Mouse (Mus musculus): ENCODE measurements around the gene Srpk2. TPM values are rescaled to one million over a fixed set of nuclear protein-coding genes. Genes with fewer than 3 reads are reported as not detected.

The Srpk2 gene
- total and polyA plus RNA-seq, 3 experiments: 20.6 to 31.1 (median 23.3) TPM

DNA sequence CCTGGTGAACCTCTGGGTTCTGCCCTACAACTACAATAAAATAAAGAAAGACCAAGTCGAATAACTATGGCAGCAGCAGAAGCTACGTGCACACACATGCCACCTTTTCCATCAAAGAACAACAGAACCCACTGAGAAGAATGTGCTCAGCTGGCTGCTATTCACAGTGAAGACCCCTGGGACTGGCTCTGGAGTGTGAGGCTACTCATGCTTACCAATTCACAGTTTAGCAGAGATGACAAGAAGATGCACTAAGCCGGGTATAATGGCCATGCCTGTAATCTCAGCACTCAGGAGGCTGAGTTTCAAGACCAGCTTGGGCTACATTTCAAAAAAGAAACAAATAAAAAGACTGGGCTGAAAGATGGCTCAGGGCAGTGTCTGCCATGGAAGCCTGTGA lies 167.5 kb downstream of the Srpk2 start:
- Histone ChIP-seq H3K79me2 (replicated peaks; ENCODE audit: control insufficient read depth, extremely low read depth, insufficient read depth, poor library complexity, severe bottlenecking) (no peaks in the 10 kb centered on the region), H3K4me2 (ENCODE audit: insufficient read depth, low read depth, poor library complexity, severe bottlenecking) (no peak overlapping the region), H3K4me1 (ENCODE audit: control insufficient read depth in 1 of 2, insufficient read depth in 2 of 2) (peaks cover 1 to 15% of the 10 kb centered on the region in 2 experiments; a peak in 2 of 4 replicates), H3K9ac (ENCODE audit: insufficient read depth, low read depth) (no peak overlapping the region), H3K4me3 (replicated peaks in 1 of 3; ENCODE audit: low read depth in 2 of 3, low read length in 2 of 3, poor library complexity in 1 of 3) (no peak overlapping the region), H3K27ac (ENCODE audit: insufficient read depth, low read depth) (no peak overlapping the region), H3K27me3 (replicated peaks) (no peaks in the 10 kb centered on the region), H3K36me3 (replicated peaks in 1 of 2; ENCODE audit: control insufficient read depth in 1 of 2, insufficient read depth in 1 of 2, low read length in 1 of 2) (peaks cover 49 to 87% of the 10 kb centered on the region in 2 experiments), H3K9me3 (replicated peaks; ENCODE audit: low read length) (no peaks in the 10 kb centered on the region)
- in situ Hi-C loops (cut with MboI; ENCODE audit: low pct_ligation_motif_present, low pct_unique_long_range_greater_than_20kb, low sequenced_read_pairs): loop anchor here (10.0 kb wide), 2 partner anchors 138 to 198 kb away; no protein-coding TSS in a partner anchor
- TF ChIP-seq SMC3 (IDR thresholded peaks at IDR 0.05; ENCODE audit: low read depth, low read length) (no peak), NRF1 (IDR thresholded peaks at IDR 0.05; ENCODE audit: low read depth, low read length) (no peak), USF1 (IDR thresholded peaks at IDR 0.05; ENCODE audit: low read depth, low read length) (no peak), MAX (IDR thresholded peaks at IDR 0.05; ENCODE audit: low read length) (no peak), JUN (IDR thresholded peaks at IDR 0.05; ENCODE audit: insufficient read depth, low read depth, low read length) (no peak), EP300 (IDR thresholded peaks at IDR 0.05; ENCODE audit: low read length) (no peak), ZKSCAN1 (IDR thresholded peaks at IDR 0.05; ENCODE audit: borderline replicate concordance, low read depth, low read length) (no peak), ETS1 (conservative IDR thresholded peaks at IDR 0.05; ENCODE audit: low read depth, low read length) (no peak), IRF4 (IDR thresholded peaks at IDR 0.05; ENCODE audit: low read depth, low read length) (no peak), TCF12 (IDR thresholded peaks at IDR 0.05; ENCODE audit: low read depth, low read length) (no peak), CHD2 (IDR thresholded peaks at IDR 0.05; ENCODE audit: low read length) (no peak), MXI1 (IDR thresholded peaks at IDR 0.05; ENCODE audit: low read depth, low read length) (no peak), POLR2A (IDR thresholded peaks at IDR 0.05; ENCODE audit: low read depth, low read length) (no peak), RCOR1 (conservative IDR thresholded peaks at IDR 0.05; ENCODE audit: low read depth, low read length) (no peak), ZC3H11A (IDR thresholded peaks at IDR 0.05; ENCODE audit: low read depth, low read length) (no peak), MEF2A (IDR thresholded peaks at IDR 0.05; ENCODE audit: borderline replicate concordance, low read depth, low read length) (no peak)
- dilution Hi-C loops (cut with MboI; ENCODE audit: extremely low pct_ligation_motif_present, extremely low pct_unique_long_range_greater_than_20kb, low sequenced_read_pairs): no loop called here
- DNase-seq (ENCODE audit: extremely low read depth): no peak

- H3K27ac ChIP-seq (ENCODE audit: insufficient read depth, low read depth): no peak overlapping the region
- in situ Hi-C loops (cut with MboI; ENCODE audit: low pct_ligation_motif_present, low pct_unique_long_range_greater_than_20kb, low sequenced_read_pairs) (loop anchor here (10.0 kb wide), 2 partner anchors 140 to 200 kb away; no protein-coding TSS in a partner anchor), dilution Hi-C loops (cut with MboI; ENCODE audit: extremely low pct_ligation_motif_present, extremely low pct_unique_long_range_greater_than_20kb, low sequenced_read_pairs) (no loop called here)
- H3K9ac ChIP-seq (ENCODE audit: insufficient read depth, low read depth): no peak overlapping the region
- H3K79me2 ChIP-seq (replicated peaks; ENCODE audit: control insufficient read depth, extremely low read depth, insufficient read depth, poor library complexity, severe bottlenecking): no peaks in the 10 kb centered on the region
- H3K9me3 ChIP-seq (replicated peaks; ENCODE audit: low read length): no peaks in the 10 kb centered on the region
- no peak overlapping the region for H3K4me3 ChIP-seq (replicated peaks in 1 of 3; ENCODE audit: low read depth in 2 of 3, low read length in 2 of 3, poor library complexity in 1 of 3)
- no peak for DNase-seq (ENCODE audit: extremely low read depth)
- H3K4me1 ChIP-seq (ENCODE audit: control insufficient read depth in 1 of 2, insufficient read depth in 2 of 2): peaks cover 0 to 10% of the 10 kb centered on the region in 2 experiments; a peak in 2 of 4 replicates
- no peak overlapping the region for H3K4me2 ChIP-seq (ENCODE audit: insufficient read depth, low read depth, poor library complexity, severe bottlenecking)
- no peaks in the 10 kb centered on the region for H3K27me3 ChIP-seq (replicated peaks)
- TF ChIP-seq SIN3A (IDR thresholded peaks at IDR 0.05; ENCODE audit: low read length): no peak
- TF ChIP-seq POLR2AphosphoS2 (IDR thresholded peaks at IDR 0.05; ENCODE audit: low read depth, low read length): no peak
- TF ChIP-seq POLR2A (IDR thresholded peaks at IDR 0.05; ENCODE audit: low read depth, low read length): no peak
- no peak for TF ChIP-seq ZC3H11A (IDR thresholded peaks at IDR 0.05; ENCODE audit: low read depth, low read length)
- no peak for TF ChIP-seq ZNF384 (IDR thresholded peaks at IDR 0.05; ENCODE audit: low read depth, low read length)
- no peak for TF ChIP-seq NRF1 (IDR thresholded peaks at IDR 0.05; ENCODE audit: low read depth, low read length)
- no peak for TF ChIP-seq MAZ (IDR thresholded peaks at IDR 0.05; ENCODE audit: low read depth, low read length)
- no peak for TF ChIP-seq UBTF (IDR thresholded peaks at IDR 0.05; ENCODE audit: low read depth, low read length)
- TF ChIP-seq NELFE (IDR thresholded peaks at IDR 0.05; ENCODE audit: low read depth, low read length): no peak
- no peak for TF ChIP-seq BHLHE40 (IDR thresholded peaks at IDR 0.05; ENCODE audit: low read depth, low read length)
- TF ChIP-seq TBP (conservative IDR thresholded peaks at IDR 0.05; ENCODE audit: low read depth, low read length): no peak
- no peak for TF ChIP-seq ELF1 (IDR thresholded peaks at IDR 0.05; ENCODE audit: low read depth, low read length)
- TF ChIP-seq CTCF (conservative IDR thresholded peaks at IDR 0.05 in 1 of 2, IDR thresholded peaks at IDR 0.05 in 1 of 2; ENCODE audit: low read depth in 2 of 2, low read length in 2 of 2): no peak
- peaks cover 62 to 89% of the 10 kb centered on the region in 2 experiments for H3K36me3 ChIP-seq (replicated peaks in 1 of 2; ENCODE audit: control insufficient read depth in 1 of 2, insufficient read depth in 1 of 2, low read length in 1 of 2)
Observed at GRCm38 (mm10) chr5:23515038-23515437, 169.4 kb downstream of the Srpk2 start.
